Mouse (Mus musculus) lung, adult 10 weeks (tissue): ENCODE data around the gene Akt1. TPM values are rescaled to one million over a fixed set of nuclear protein-coding genes. Genes with fewer than 3 reads are reported as not detected.

Source experiments
- polyA plus RNA-seq: library from polyadenylated mRNA; stranded (reverse); fragments of 350-450 nt; fragmentation: Illumina TruSeq; extraction: RNeasy Lipid Tissue Mini Kit (QIAGEN cat#74804); gene quantifications from one replicate; pipeline ENCODE4 v1.2.3, GENCODE M21; 2014; ENCODE audit warnings: low read depth, low replicate concordance; ENCODE audit not compliant: insufficient read depth

Gene Akt1
- 81.3 TPM for polyA plus RNA-seq

GRCm38 (mm10) chr12:112674132-112675011 lies at the start of gene Akt1:
Akt1 (minus strand) TSS chr12:112674884.

DNA sequence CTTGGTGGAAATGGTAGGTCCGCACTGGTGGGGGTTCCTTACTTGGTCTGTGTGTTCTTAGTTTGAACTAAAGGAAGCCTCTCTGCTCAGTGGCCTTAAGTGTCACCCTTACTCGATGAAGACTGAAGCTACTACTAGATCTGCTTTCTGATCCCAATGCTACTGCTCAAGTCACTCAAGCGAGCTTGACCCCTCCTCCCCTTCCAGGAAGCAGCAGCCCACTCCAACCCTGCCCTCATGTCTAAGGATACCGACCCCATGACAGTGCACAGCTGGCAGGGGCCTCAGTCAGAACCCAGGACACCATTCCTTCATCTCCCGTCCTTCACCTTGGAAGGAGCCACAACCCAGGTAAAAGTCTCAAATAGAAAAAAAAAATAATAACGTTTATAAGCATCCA lies 45.5 kb upstream of the Akt1 start, which contains the start of gene Cep170b:
Gene Cep170b (plus strand): TSS at position 240 of the 400 bp plus-strand sequence.

DNA sequence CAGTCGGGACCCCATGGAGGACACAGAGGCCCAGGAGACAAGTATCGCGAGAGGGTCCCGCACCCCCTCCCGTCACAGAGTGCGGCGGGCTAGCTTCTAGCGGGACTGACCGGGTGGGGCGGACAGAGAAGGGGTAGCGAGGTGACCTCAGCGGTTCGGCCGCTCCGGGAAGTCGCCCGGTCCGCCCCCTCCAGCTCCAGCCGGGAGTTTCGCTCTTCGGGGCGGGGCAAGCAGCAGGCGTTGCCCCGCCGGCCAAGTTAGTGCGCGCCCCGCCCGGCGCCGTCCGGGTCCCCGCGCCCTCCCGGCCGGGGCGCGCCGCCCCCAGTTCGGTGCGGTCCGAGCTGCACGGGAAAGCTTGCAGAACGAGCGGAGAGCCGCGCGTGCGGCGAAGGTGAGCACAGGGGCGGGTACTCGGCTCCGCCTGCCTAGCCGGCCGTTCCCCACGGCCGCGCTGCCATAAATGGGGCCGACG lies 3.9 kb upstream of the Akt1 start, which contains the start of gene Zbtb42:
Gene Zbtb42 (plus strand): TSS at position 274 of the 472 bp plus-strand sequence.

DNA sequence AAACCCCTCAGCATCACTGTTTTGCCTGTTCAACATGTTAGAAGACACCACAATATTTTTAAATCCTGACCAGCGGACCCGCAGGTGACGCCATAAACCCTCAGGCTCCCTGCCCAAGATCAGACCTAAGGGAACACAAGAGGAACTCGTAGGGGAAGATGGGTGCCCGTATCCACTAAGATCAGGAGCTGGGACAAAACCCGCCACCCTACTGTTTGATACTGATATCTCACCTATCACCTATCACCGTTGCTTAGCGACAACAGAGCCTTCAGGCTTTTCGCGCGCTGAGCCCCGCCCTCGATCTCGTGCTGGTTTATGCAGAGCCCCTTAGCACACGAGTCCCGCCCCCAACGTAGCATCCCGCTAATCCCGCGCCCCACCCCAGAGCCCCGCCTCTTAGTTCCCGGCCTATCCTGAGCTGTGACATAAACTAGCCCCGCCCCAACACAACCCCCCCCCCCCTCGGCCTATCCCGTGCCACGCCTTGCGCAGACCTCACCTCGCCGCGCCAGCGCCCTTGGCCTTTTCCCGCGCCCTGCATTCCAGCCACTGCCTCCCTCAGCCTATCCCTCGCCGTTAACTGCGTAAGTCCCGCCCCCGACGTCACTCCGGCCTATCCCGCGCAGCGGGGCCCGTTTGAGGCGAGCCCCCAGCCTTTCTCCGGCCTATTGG lies 30.4 kb downstream of the Akt1 start, which contains the start of gene Siva1:
Gene Siva1 (plus strand): TSS at position 500 of the 675 bp plus-strand sequence.

DNA sequence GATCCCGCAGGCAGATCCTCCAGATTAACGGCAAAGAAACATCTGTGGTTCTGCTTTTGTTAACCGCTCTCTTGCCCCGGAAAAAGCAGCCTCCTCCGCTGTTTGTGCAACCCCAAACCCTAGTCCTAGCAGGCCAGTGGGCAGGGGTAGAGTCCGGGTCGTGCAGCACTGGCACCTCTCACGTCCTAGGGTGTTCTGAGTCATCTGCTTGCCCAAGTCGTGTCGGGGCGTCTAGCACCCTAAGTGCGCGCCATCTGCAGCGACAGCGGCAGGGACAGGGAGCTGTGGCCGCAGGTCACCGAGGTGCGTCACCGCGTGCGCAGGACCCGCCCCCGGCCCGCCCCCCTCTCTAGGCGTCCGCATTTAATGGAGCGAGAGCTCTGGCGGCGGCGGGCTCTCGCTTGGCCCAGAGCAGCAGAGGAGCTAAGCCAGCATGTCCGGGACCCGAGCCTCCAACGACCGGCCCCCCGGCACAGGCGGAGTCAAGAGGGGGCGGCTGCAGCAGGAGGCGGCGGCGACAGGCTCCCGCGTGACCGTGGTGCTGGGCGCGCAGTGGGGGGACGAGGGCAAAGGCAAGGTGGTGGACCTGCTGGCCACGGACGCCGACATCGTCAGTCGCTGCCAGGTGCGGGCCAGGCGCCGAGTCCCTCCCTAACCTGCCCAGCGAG lies 54.9 kb downstream of the Akt1 start, which contains the start of gene Adssl1:
Gene Adssl1 (plus strand): TSS at position 360 of the 668 bp plus-strand sequence.

Other genes starting within 250 kb of the Akt1 start
- gene A530016L24Rik, start 185.4 kb downstream of the Akt1 start, polyA plus RNA-seq: 2.6 TPM
- not detected for gene Tmem179, start 158.1 kb downstream of the Akt1 start, polyA plus RNA-seq
- gene Inf2, start 86.1 kb downstream of the Akt1 start, polyA plus RNA-seq: 13.3 TPM
- 17.3 TPM for gene Adssl1, start 54.8 kb downstream of the Akt1 start, polyA plus RNA-seq
- gene Siva1, start 30.2 kb downstream of the Akt1 start, polyA plus RNA-seq: 64.2 TPM
- 11.6 TPM for gene Zbtb42, start 3.9 kb upstream of the Akt1 start, polyA plus RNA-seq
- 15.9 TPM for gene Cep170b, start 45.6 kb upstream of the Akt1 start, polyA plus RNA-seq
- 32.1 TPM for gene Pld4, start 85.8 kb upstream of the Akt1 start, polyA plus RNA-seq
- gene Ahnak2, start 127.8 kb upstream of the Akt1 start, polyA plus RNA-seq: 4.5 TPM
- gene Clba1, start 134.1 kb upstream of the Akt1 start, polyA plus RNA-seq: 9.5 TPM
- gene Cdca4, start 154.5 kb upstream of the Akt1 start, polyA plus RNA-seq: 13.5 TPM
- gene Gpr132, start 193.3 kb upstream of the Akt1 start, polyA plus RNA-seq: 4.4 TPM